Mouse (Mus musculus): ENCODE data around the gene Rbm12. TPM values are rescaled to one million over a fixed set of nuclear protein-coding genes. Genes with fewer than 3 reads are reported as not detected.

Rbm12 gene
- polyA plus RNA-seq, 1 experiment from 2014 or later = 39.9 TPM

GRCm38 (mm10) chr2:156077461-156077860, 34.3 kb downstream of the Rbm12 start:
- no peak overlapping the region for H3K9ac ChIP-seq
- H3K4me1 ChIP-seq = peaks cover 8% of the 10 kb centered on the region; the same call in 1 of the 2 replicates
- no peaks in the 10 kb centered on the region for H3K9me3 ChIP-seq (replicated peaks)
- 93% methylated on average over 7 of the region's 7 CpGs for WGBS
- H3K36me3 ChIP-seq = peaks cover 65% of the 10 kb centered on the region
- H3K4me3 ChIP-seq = no peak overlapping the region
- H3K4me2 ChIP-seq (replicated peaks) = no peak overlapping the region
- no peak for ATAC-seq (ENCODE audit: low FRiP score)
- no peaks in the 10 kb centered on the region for H3K27me3 ChIP-seq
- H3K27ac ChIP-seq = no peak overlapping the region

- H3K4me1 ChIP-seq = no peaks in the 10 kb centered on the region
- no peak overlapping the region for H3K9ac ChIP-seq
- no peaks in the 10 kb centered on the region for H3K27me3 ChIP-seq
- H3K4me2 ChIP-seq (replicated peaks) = no peak overlapping the region
- H3K27ac ChIP-seq = no peak overlapping the region
- WGBS = 95% methylated on average over 15 of the region's 15 CpGs
- H3K4me3 ChIP-seq = no peak overlapping the region
- ATAC-seq (ENCODE audit: low FRiP score) = no peak
- H3K9me3 ChIP-seq (replicated peaks) = no peaks in the 10 kb centered on the region
- H3K36me3 ChIP-seq = peaks cover 93% of the 10 kb centered on the region
Measured at GRCm38 (mm10) chr2:156073725-156074124, 38.1 kb downstream of the Rbm12 start.

GRCm38 (mm10) chr2:156071236-156071635, 40.5 kb downstream of the Rbm12 start:
- 95% methylated on average over 10 of the region's 10 CpGs for WGBS
- Histone ChIP-seq H3K9ac (no peak overlapping the region), H3K4me3 (no peak overlapping the region), H3K4me1 (peaks cover 10% of the 10 kb centered on the region), H3K9me3 (replicated peaks) (no peaks in the 10 kb centered on the region), H3K4me2 (replicated peaks) (no peak overlapping the region), H3K36me3 (peaks cover 83% of the 10 kb centered on the region), H3K27ac (no peak overlapping the region), H3K27me3 (no peaks in the 10 kb centered on the region)
- ATAC-seq (ENCODE audit: low FRiP score) = no peak

GRCm38 (mm10) chr2:156067916-156068315, 43.9 kb downstream of the Rbm12 start:
- Histone ChIP-seq H3K36me3 (peaks cover 53% of the 10 kb centered on the region), H3K27me3 (no peaks in the 10 kb centered on the region), H3K4me2 (replicated peaks) (no peak overlapping the region), H3K27ac (no peak overlapping the region), H3K4me3 (no peak overlapping the region), H3K4me1 (peaks cover 15% of the 10 kb centered on the region), H3K9ac (no peak overlapping the region), H3K9me3 (replicated peaks) (no peaks in the 10 kb centered on the region)
- ATAC-seq (ENCODE audit: low FRiP score) = no peak
- 93% methylated on average over 10 of the region's 10 CpGs for WGBS

GRCm38 (mm10) chr2:156066126-156066525, 45.7 kb downstream of the Rbm12 start:
- Histone ChIP-seq H3K27ac (no peak overlapping the region), H3K36me3 (peaks cover 36% of the 10 kb centered on the region), H3K4me1 (peaks cover 15% of the 10 kb centered on the region), H3K27me3 (no peaks in the 10 kb centered on the region), H3K9ac (peak overlapping the region; percentile 74), H3K4me3 (peak overlapping the region; percentile 61), H3K9me3 (replicated peaks) (no peaks in the 10 kb centered on the region), H3K4me2 (replicated peaks) (peak overlapping the region; percentile 75)
- whole genome bisulfite sequencing = 29% methylated on average over 10 of the region's 10 CpGs
- ATAC-seq (ENCODE audit: low FRiP score) = peak; percentile 7

- Histone ChIP-seq H3K4me3 (peak within 1 kb of the TSS; percentile 61), H3K27me3 (no peaks in the 10 kb centered on the region), H3K4me1 (peaks cover 15% of the 10 kb centered on the region), H3K4me2 (replicated peaks) (peak within 1 kb of the TSS; percentile 75), H3K36me3 (peaks cover 31% of the 10 kb centered on the region), H3K27ac (peak within 1 kb of the TSS; percentile 83), H3K9me3 (replicated peaks) (no peaks in the 10 kb centered on the region), H3K9ac (peak within 1 kb of the TSS; percentile 74)
- under 1% methylated on average over 66 of the region's 81 CpGs for WGBS
- ATAC-seq (ENCODE audit: low FRiP score) = peak; percentile 80
Measured at GRCm38 (mm10) chr2:156065099-156066041, 46.4 kb downstream of the Rbm12 start, which contains the start of gene Spag4. Gene Spag4, plus strand, starts transcription at chr2:156065175.

- 86% methylated on average over 9 of the region's 9 CpGs for WGBS
- no peak for ATAC-seq (ENCODE audit: low FRiP score)
Measured at GRCm38 (mm10) chr2:156052816-156053215, 59.0 kb downstream of the Rbm12 start, which contains the start of gene Fer1l4. Gene Fer1l4, minus strand, starts transcription at chr2:156052947.

GRCm38 (mm10) chr2:156047929-156048328, 63.8 kb downstream of the Rbm12 start:
- H3K9me3 ChIP-seq (replicated peaks) = no peaks in the 10 kb centered on the region
- H3K4me2 ChIP-seq (replicated peaks) = peak overlapping the region; percentile 27; the same call in 1 of the 2 replicates
- H3K4me1 ChIP-seq = no peaks in the 10 kb centered on the region
- no peak for ATAC-seq (ENCODE audit: low FRiP score)
- WGBS = 7% methylated on average over 19 of the region's 19 CpGs
- H3K4me3 ChIP-seq = peak overlapping the region; percentile 2; the same call in 1 of the 2 replicates
- H3K9ac ChIP-seq = no peak overlapping the region
- no peak overlapping the region for H3K27ac ChIP-seq
- no peaks in the 10 kb centered on the region for H3K36me3 ChIP-seq
- H3K27me3 ChIP-seq = peaks cover 11% of the 10 kb centered on the region

More at GRCm38 (mm10) chr2:156052816-156053215, 59.0 kb downstream of the Rbm12 start, which contains the start of gene Fer1l4:
- H3K4me3 ChIP-seq = no peak within 1 kb of the TSS
- H3K27ac ChIP-seq = no peak within 1 kb of the TSS
- no peaks in the 10 kb centered on the region for H3K4me1 ChIP-seq
- no peak within 1 kb of the TSS for H3K4me2 ChIP-seq (replicated peaks)
- H3K9me3 ChIP-seq (replicated peaks) = no peaks in the 10 kb centered on the region
- H3K27me3 ChIP-seq = peaks cover 9% of the 10 kb centered on the region
- H3K36me3 ChIP-seq = no peaks in the 10 kb centered on the region
- H3K9ac ChIP-seq = no peak within 1 kb of the TSS

- Histone ChIP-seq H3K9me3 (replicated peaks) (no peaks in the 10 kb centered on the region), H3K27me3 (peaks cover 3% of the 10 kb centered on the region), H3K9ac (no peak overlapping the region), H3K4me3 (no peak overlapping the region), H3K36me3 (no peaks in the 10 kb centered on the region), H3K4me2 (replicated peaks) (no peak overlapping the region), H3K27ac (no peak overlapping the region), H3K4me1 (no peaks in the 10 kb centered on the region)
- ATAC-seq (ENCODE audit: low FRiP score) = no peak
- WGBS = 81% methylated on average over 8 of the region's 8 CpGs
Measured at GRCm38 (mm10) chr2:156042903-156043302, 68.9 kb downstream of the Rbm12 start.

Other genes starting within 250 kb of the Rbm12 start
- 65.5 and 70.0 TPM in 2 replicates for gene Uqcc1, start 181.7 kb downstream of the Rbm12 start, polyA plus RNA-seq (2016; fragmentation: Nextera tagmentation; extraction: Ambion mirVana)
- gene Gm15557, start 171.2 kb downstream of the Rbm12 start, polyA plus RNA-seq (2016; fragmentation: Nextera tagmentation; extraction: Ambion mirVana) = not detected in 2 replicates
- gene Gdf5, start 166.6 kb downstream of the Rbm12 start, polyA plus RNA-seq (2016; fragmentation: Nextera tagmentation; extraction: Ambion mirVana) = 3.6 and 3.8 TPM in 2 replicates
- 26.9 and 27.7 TPM in 2 replicates for gene Cep250, start 155.5 kb downstream of the Rbm12 start, polyA plus RNA-seq (2016; fragmentation: Nextera tagmentation; extraction: Ambion mirVana)
- 1.7 and 2.4 TPM in 2 replicates for gene 6430550D23Rik, start 104.0 kb downstream of the Rbm12 start, polyA plus RNA-seq (2016; fragmentation: Nextera tagmentation; extraction: Ambion mirVana)
- 230 and 257 TPM in 2 replicates for gene Ergic3, start 103.9 kb downstream of the Rbm12 start, polyA plus RNA-seq (2016; fragmentation: Nextera tagmentation; extraction: Ambion mirVana)
- gene Fer1l4, start 59.0 kb downstream of the Rbm12 start, polyA plus RNA-seq (2016; fragmentation: Nextera tagmentation; extraction: Ambion mirVana) = 0.37 TPM in 1 of 2 replicates, not detected in the other
- 7.5 and 7.9 TPM in 2 replicates for gene Spag4, start 46.8 kb downstream of the Rbm12 start, polyA plus RNA-seq (2016; fragmentation: Nextera tagmentation; extraction: Ambion mirVana)
- 48.4 and 52.2 TPM in 2 replicates for gene Cpne1, start within 50 bp of the Rbm12 start, polyA plus RNA-seq (2016; fragmentation: Nextera tagmentation; extraction: Ambion mirVana)
- 20.9 and 34.5 TPM in 2 replicates for gene Gm28036, start 15.1 kb upstream of the Rbm12 start, polyA plus RNA-seq (2016; fragmentation: Nextera tagmentation; extraction: Ambion mirVana)
- 363 and 435 TPM in 2 replicates for gene Romo1, start 32.1 kb upstream of the Rbm12 start, polyA plus RNA-seq (2016; fragmentation: Nextera tagmentation; extraction: Ambion mirVana)
- gene Nfs1, start 32.2 kb upstream of the Rbm12 start, polyA plus RNA-seq (2016; fragmentation: Nextera tagmentation; extraction: Ambion mirVana) = 29.2 and 29.7 TPM in 2 replicates
- gene Rbm39, start 68.3 kb upstream of the Rbm12 start, polyA plus RNA-seq (2016; fragmentation: Nextera tagmentation; extraction: Ambion mirVana) = 659 and 670 TPM in 2 replicates
- 95.7 and 97.2 TPM in 2 replicates for gene Phf20, start 84.5 kb upstream of the Rbm12 start, polyA plus RNA-seq (2016; fragmentation: Nextera tagmentation; extraction: Ambion mirVana)
- gene Cnbd2, start 200.3 kb upstream of the Rbm12 start, polyA plus RNA-seq (2016; fragmentation: Nextera tagmentation; extraction: Ambion mirVana) = 6.4 and 6.7 TPM in 2 replicates
- 121 and 126 TPM in 2 replicates for gene Scand1, start 200.7 kb upstream of the Rbm12 start, polyA plus RNA-seq (2016; fragmentation: Nextera tagmentation; extraction: Ambion mirVana)

Measured in hindbrain, embryonic 12.5 days (tissue).